Mouse (Mus musculus): ENCODE data around the gene Coro2a. TPM values are rescaled to one million over a fixed set of nuclear protein-coding genes. Genes with fewer than 3 reads are reported as not detected.

Gene Coro2a
- polyA plus RNA-seq, 1 experiment from 2014 or later: 0.87 TPM

DNA sequence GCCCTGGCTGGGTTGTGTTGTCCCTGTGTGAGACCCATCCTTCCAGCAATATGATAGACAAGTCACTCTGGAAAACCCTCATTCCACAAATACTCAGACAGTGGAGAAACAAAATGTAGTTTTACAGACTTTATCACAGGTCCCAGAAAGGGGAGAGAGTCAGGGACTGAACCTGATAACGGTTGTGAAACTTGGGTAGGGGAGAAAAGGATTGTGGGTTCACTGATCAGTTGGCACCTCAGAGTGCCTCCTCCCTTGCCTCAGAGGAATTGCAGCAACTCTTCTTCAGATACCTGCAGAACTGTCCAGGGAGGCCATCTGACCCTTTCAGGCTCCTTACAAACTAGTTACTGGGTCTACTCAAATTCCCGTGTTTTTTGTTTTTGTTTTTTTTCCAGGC is 30.5 kb upstream of the Coro2a start:
- Histone ChIP-seq H3K4me1 (replicated peaks) (peaks cover 7% of the 10 kb centered on the region; the same call in 1 of the 2 replicates), H3K27me3 (peaks cover 3% of the 10 kb centered on the region; the same call in 1 of the 2 replicates), H3K4me3 (no peak overlapping the region), H3K9me3 (replicated peaks) (no peaks in the 10 kb centered on the region), H3K9ac (no peak overlapping the region), H3K4me2 (no peak overlapping the region), H3K27ac (no peak overlapping the region), H3K36me3 (no peaks in the 10 kb centered on the region)
- no peak for ATAC-seq (replicated peaks; ENCODE audit: insufficient number of reproducible peaks, insufficient read depth, low FRiP score, low read depth)
- 46% methylated on average over 2 of the region's 2 CpGs for WGBS

GRCm38 (mm10) chr4:46630390-46630789 is 28.4 kb upstream of the Coro2a start:
- Histone ChIP-seq H3K27me3 (peaks cover 3% of the 10 kb centered on the region; the same call in 1 of the 2 replicates), H3K4me3 (no peak overlapping the region), H3K9me3 (replicated peaks) (no peaks in the 10 kb centered on the region), H3K36me3 (no peaks in the 10 kb centered on the region), H3K27ac (no peak overlapping the region), H3K4me1 (replicated peaks) (peaks cover 7% of the 10 kb centered on the region; the same call in 1 of the 2 replicates), H3K9ac (no peak overlapping the region), H3K4me2 (no peak overlapping the region)
- WGBS: 43% methylated on average over 9 of the region's 9 CpGs
- ATAC-seq (replicated peaks; ENCODE audit: insufficient number of reproducible peaks, insufficient read depth, low FRiP score, low read depth): no peak

DNA sequence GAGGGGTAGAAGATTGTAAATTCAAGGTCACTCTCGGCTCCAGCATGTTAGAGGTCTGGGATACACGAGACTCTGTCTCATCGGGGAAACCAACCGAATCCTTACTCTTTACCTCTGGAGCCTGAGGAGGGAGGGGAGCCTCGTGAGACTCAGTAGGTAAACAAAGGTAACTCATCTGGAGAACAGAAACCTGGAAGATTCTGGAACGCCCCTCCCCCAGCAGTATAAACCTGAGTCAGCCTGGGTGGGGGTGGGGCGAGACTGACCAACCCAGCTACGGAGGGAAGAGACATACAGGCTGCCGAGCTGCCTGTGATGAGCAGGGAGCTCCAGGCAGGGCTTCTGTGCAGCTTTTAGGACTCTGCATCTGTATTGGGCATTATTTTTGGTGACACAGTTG is 26.9 kb upstream of the Coro2a start:
- 32% methylated on average over 9 of the region's 9 CpGs for WGBS
- no peak for ATAC-seq (replicated peaks; ENCODE audit: insufficient number of reproducible peaks, insufficient read depth, low FRiP score, low read depth)
- H3K9ac ChIP-seq: no peak overlapping the region
- peaks cover 7% of the 10 kb centered on the region; the same call in 1 of the 2 replicates for H3K4me1 ChIP-seq (replicated peaks)
- no peak overlapping the region for H3K4me3 ChIP-seq
- H3K27ac ChIP-seq: no peak overlapping the region
- H3K4me2 ChIP-seq: peak overlapping the region; percentile 32; the same call in 1 of the 2 replicates
- no peaks in the 10 kb centered on the region for H3K36me3 ChIP-seq
- no peaks in the 10 kb centered on the region for H3K9me3 ChIP-seq (replicated peaks)
- H3K27me3 ChIP-seq: no peaks in the 10 kb centered on the region

DNA sequence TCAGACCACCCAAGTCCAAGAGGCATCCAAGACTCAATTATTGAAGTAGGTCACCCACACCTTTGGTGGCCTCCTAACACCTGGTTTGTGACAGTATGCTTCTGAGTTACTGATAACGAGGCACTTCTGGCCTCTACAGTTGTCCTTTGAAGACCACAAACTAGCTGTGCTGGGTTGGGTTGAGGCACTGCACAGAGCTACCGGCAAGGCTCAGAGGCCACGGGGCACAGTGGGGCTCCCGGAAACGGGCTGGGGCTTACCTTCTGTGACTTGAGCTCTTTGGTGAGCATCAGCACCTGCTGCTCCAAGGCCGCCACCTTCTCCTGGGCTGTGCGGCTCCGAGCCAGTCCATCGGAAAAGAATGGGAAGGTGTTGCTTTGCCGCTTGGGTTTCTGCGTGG is 26.1 kb upstream of the Coro2a start:
- Histone ChIP-seq H3K4me3 (no peak overlapping the region), H3K9ac (no peak overlapping the region), H3K36me3 (no peaks in the 10 kb centered on the region), H3K4me2 (no peak overlapping the region), H3K27ac (no peak overlapping the region), H3K4me1 (replicated peaks) (peaks cover 7% of the 10 kb centered on the region; the same call in 1 of the 2 replicates), H3K27me3 (no peaks in the 10 kb centered on the region), H3K9me3 (replicated peaks) (no peaks in the 10 kb centered on the region)
- no peak for ATAC-seq (replicated peaks; ENCODE audit: insufficient number of reproducible peaks, insufficient read depth, low FRiP score, low read depth)
- WGBS: 70% methylated on average over 11 of the region's 11 CpGs

- no peak for ATAC-seq (replicated peaks; ENCODE audit: insufficient number of reproducible peaks, insufficient read depth, low FRiP score, low read depth)
- WGBS: 73% methylated on average over 10 of the region's 10 CpGs
- peaks cover 9% of the 10 kb centered on the region for H3K27me3 ChIP-seq
Measured at GRCm38 (mm10) chr4:46625101-46625500, 23.1 kb upstream of the Coro2a start.

GRCm38 (mm10) chr4:46623007-46623406 is 21.0 kb upstream of the Coro2a start:
- no peak for ATAC-seq (replicated peaks; ENCODE audit: insufficient number of reproducible peaks, insufficient read depth, low FRiP score, low read depth)
- Histone ChIP-seq H3K4me2 (no peak overlapping the region), H3K9me3 (replicated peaks) (no peaks in the 10 kb centered on the region), H3K27me3 (peaks cover 27% of the 10 kb centered on the region), H3K4me3 (no peak overlapping the region), H3K36me3 (no peaks in the 10 kb centered on the region), H3K27ac (no peak overlapping the region), H3K4me1 (replicated peaks) (peaks cover 9% of the 10 kb centered on the region), H3K9ac (no peak overlapping the region)
- WGBS: 71% methylated on average over 5 of the region's 5 CpGs

More at GRCm38 (mm10) chr4:46625101-46625500, 23.1 kb upstream of the Coro2a start:
- Histone ChIP-seq H3K4me3 (no peak overlapping the region), H3K4me2 (no peak overlapping the region), H3K36me3 (no peaks in the 10 kb centered on the region), H3K4me1 (replicated peaks) (peaks cover 12% of the 10 kb centered on the region), H3K9me3 (replicated peaks) (no peaks in the 10 kb centered on the region), H3K27ac (no peak overlapping the region), H3K9ac (no peak overlapping the region)

DNA sequence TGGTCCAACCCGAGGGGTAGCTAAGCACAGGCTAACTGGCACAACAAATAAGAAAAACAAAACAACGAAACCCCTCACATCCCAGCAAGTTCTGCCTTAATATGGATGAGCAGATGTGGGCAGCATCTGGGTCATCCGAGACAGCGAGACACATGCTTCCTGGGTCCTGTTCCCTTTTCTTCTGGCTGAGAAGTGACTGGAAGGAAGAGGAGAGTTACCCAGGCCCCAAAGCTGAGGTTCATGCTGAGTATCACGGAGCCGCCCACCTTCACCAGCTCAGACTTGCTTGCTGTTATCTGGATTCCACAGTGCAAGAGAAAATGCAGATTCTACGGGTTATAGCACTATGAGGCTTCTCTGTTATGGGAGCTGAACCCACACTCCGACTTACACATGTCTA is 18.9 kb upstream of the Coro2a start:
- Histone ChIP-seq H3K4me1 (replicated peaks) (peaks cover 9% of the 10 kb centered on the region), H3K36me3 (no peaks in the 10 kb centered on the region), H3K9me3 (replicated peaks) (no peaks in the 10 kb centered on the region), H3K27ac (no peak overlapping the region), H3K4me3 (no peak overlapping the region), H3K9ac (no peak overlapping the region), H3K27me3 (peaks cover 39% of the 10 kb centered on the region), H3K4me2 (no peak overlapping the region)
- ATAC-seq (replicated peaks; ENCODE audit: insufficient number of reproducible peaks, insufficient read depth, low FRiP score, low read depth): no peak
- WGBS: 72% methylated on average over 8 of the region's 8 CpGs

GRCm38 (mm10) chr4:46620330-46620729 is 18.3 kb upstream of the Coro2a start:
- ATAC-seq (replicated peaks; ENCODE audit: insufficient number of reproducible peaks, insufficient read depth, low FRiP score, low read depth): no peak
- H3K9me3 ChIP-seq (replicated peaks): no peaks in the 10 kb centered on the region
- WGBS: 15% methylated on average over 23 of the region's 23 CpGs
- H3K27ac ChIP-seq: no peak overlapping the region
- H3K4me3 ChIP-seq: no peak overlapping the region
- peak overlapping the region; percentile 3; the same call in 1 of the 2 replicates for H3K4me2 ChIP-seq
- no peaks in the 10 kb centered on the region for H3K36me3 ChIP-seq
- H3K27me3 ChIP-seq: peaks cover 42% of the 10 kb centered on the region
- no peak overlapping the region for H3K9ac ChIP-seq
- peaks cover 9% of the 10 kb centered on the region for H3K4me1 ChIP-seq (replicated peaks)

DNA sequence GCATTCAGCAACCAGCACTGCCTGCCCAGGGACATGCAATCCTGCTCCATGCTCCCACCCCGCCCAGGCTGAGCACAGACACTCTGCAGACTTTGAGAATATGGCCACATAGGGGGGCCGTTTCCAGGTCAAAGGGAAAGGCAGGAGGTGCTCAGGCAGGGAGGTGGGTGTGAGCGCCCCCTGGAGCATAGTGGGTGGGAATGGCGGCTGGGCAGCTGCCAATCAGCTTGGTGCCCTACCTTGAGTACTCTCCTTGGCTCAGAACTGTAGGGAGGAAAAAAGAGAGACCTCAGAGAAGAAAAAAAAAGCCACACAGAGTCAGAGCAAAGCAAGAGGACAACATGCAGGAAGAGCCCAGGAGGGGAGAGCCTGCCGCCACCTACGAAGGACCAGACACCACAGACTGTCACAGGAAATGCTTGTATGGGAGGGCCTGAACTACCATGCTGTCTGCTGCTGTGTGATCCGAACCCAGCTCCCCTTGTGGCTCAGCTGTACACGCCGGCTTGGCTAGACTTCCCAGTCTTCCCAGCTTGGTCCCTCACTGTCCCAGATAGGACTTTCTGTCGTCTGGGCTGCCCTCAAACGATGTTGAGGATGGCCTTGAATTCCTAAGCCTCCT is 16.3 kb upstream of the Coro2a start:
- no peak for ATAC-seq (replicated peaks; ENCODE audit: insufficient number of reproducible peaks, insufficient read depth, low FRiP score, low read depth)
- Histone ChIP-seq H3K9me3 (replicated peaks) (no peaks in the 10 kb centered on the region), H3K9ac (no peak overlapping the region), H3K27me3 (peaks cover 60% of the 10 kb centered on the region), H3K4me1 (replicated peaks) (peaks cover 11% of the 10 kb centered on the region), H3K4me2 (no peak overlapping the region), H3K36me3 (no peaks in the 10 kb centered on the region), H3K27ac (no peak overlapping the region), H3K4me3 (no peak overlapping the region)
- 56% methylated on average over 11 of the region's 11 CpGs for WGBS

DNA sequence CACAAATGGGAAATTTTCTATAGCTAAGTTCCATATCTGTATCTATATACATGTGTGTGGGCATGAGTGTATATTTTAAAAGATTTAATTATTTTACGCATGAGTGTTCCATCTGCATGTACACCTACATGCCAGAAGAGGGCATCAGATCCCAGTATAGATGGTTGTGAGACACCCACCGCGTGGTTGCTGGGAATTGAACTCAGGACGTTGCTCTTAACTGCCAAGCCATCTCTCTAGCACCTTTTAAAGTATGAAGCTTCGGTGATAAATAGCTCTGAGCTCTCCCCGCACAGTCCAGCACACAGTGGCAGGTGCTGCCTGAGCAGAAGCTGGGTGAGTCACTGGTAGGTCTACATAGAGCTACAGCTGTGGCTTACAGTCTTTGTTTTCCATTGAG is 15.4 kb upstream of the Coro2a start:
- Histone ChIP-seq H3K36me3 (no peaks in the 10 kb centered on the region), H3K4me1 (replicated peaks) (peaks cover 11% of the 10 kb centered on the region), H3K27ac (no peak overlapping the region), H3K9me3 (replicated peaks) (no peaks in the 10 kb centered on the region), H3K9ac (no peak overlapping the region), H3K4me3 (no peak overlapping the region), H3K4me2 (no peak overlapping the region), H3K27me3 (peaks cover 68% of the 10 kb centered on the region)
- 69% methylated on average over 6 of the region's 6 CpGs for WGBS
- no peak for ATAC-seq (replicated peaks; ENCODE audit: insufficient number of reproducible peaks, insufficient read depth, low FRiP score, low read depth)

DNA sequence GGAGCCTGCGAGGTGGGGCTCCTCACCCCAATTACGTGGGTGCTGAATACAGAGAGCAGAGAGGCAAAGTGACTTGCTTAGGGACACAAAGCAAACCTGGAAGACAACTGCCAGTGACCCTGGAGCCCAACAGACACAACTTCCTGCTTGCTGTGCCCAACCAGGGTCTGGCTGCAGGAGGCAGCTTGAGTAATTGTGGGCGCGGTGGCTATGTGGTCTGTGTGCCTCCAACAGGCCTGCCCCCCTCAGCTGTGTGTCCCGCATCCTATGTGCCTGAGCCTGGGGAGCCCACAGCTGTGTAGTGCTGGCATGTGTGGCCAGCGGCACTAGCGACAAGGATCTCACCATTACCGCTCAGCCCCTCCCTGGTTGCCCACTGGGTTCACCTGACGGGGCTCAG is 12.6 kb upstream of the Coro2a start:
- no peak for ATAC-seq (replicated peaks; ENCODE audit: insufficient number of reproducible peaks, insufficient read depth, low FRiP score, low read depth)
- H3K27ac ChIP-seq: no peak overlapping the region
- H3K27me3 ChIP-seq: peaks cover 65% of the 10 kb centered on the region
- WGBS: 66% methylated on average over 9 of the region's 9 CpGs
- no peaks in the 10 kb centered on the region for H3K9me3 ChIP-seq (replicated peaks)
- H3K36me3 ChIP-seq: no peaks in the 10 kb centered on the region
- no peak overlapping the region for H3K4me3 ChIP-seq
- 0 out of 2 replicates have a peak, but pooled peaks cover 10% of the 10 kb centered on the region for H3K4me1 ChIP-seq (replicated peaks)
- H3K4me2 ChIP-seq: no peak overlapping the region
- no peak overlapping the region for H3K9ac ChIP-seq

GRCm38 (mm10) chr4:46613618-46614017 is 11.6 kb upstream of the Coro2a start:
- H3K4me3 ChIP-seq: no peak overlapping the region
- ATAC-seq (replicated peaks; ENCODE audit: insufficient number of reproducible peaks, insufficient read depth, low FRiP score, low read depth): no peak
- 49% methylated on average over 12 of the region's 12 CpGs for WGBS
- H3K4me1 ChIP-seq (replicated peaks): 0 out of 2 replicates have a peak, but pooled peaks cover 10% of the 10 kb centered on the region
- no peaks in the 10 kb centered on the region for H3K36me3 ChIP-seq
- H3K27me3 ChIP-seq: peaks cover 65% of the 10 kb centered on the region
- H3K27ac ChIP-seq: no peak overlapping the region
- no peak overlapping the region for H3K9ac ChIP-seq
- no peak overlapping the region for H3K4me2 ChIP-seq
- H3K9me3 ChIP-seq (replicated peaks): no peaks in the 10 kb centered on the region
